Mouse (Mus musculus) intestine, embryonic 16.5 days (tissue): ENCODE data around the gene Gria1. TPM values are rescaled to one million over a fixed set of nuclear protein-coding genes. Genes with fewer than 3 reads are reported as not detected.

Source experiments
- ATAC-seq: fragments of 200-750 bp; cut with Nextera tagmentation; 2 replicates; pipeline ENCODE4 v1.8.0; 2017; ENCODE audit warnings: moderate TSS enrichment, moderate library complexity
- H3K27ac ChIP-seq: fragments of 300-500 bp; sonication (generic); 2 replicates; pipeline ENCODE4 v1.5.1; 2014; ENCODE audit warnings: mild to moderate bottlenecking, low read length
- H3K27me3 ChIP-seq: fragments of 300-500 bp; sonication (generic); replicated peaks from 2 replicates; pipeline ENCODE4 v1.6.1; 2014; ENCODE audit warnings: low read length, control low read depth, mixed read lengths; ENCODE audit not compliant: control insufficient read depth, insufficient read depth
- H3K36me3 ChIP-seq: fragments of 300-500 bp; sonication (generic); 2 replicates; pipeline ENCODE4 v1.6.1; 2014; ENCODE audit warnings: low read length, control low read depth; ENCODE audit not compliant: control insufficient read depth, insufficient read depth
- H3K4me1 ChIP-seq: fragments of 300-500 bp; sonication (generic); 2 replicates; pipeline ENCODE4 v1.6.1; 2014; ENCODE audit warnings: low read length, control low read depth, mixed read lengths; ENCODE audit not compliant: control insufficient read depth, insufficient read depth
- H3K4me2 ChIP-seq: fragments of 300-500 bp; sonication (generic); 2 replicates; pipeline ENCODE4 v1.6.1; 2014; ENCODE audit warnings: low read depth, low read length, control low read depth
- H3K4me3 ChIP-seq: fragments of 300-500 bp; sonication (generic); 2 replicates; pipeline ENCODE4 v1.5.1; 2014; ENCODE audit warnings: mild to moderate bottlenecking, low read length
- H3K9ac ChIP-seq: fragments of 300-500 bp; sonication (generic); 2 replicates; pipeline ENCODE4 v1.6.1; 2014; ENCODE audit warnings: low read depth, low read length
- H3K9me3 ChIP-seq: fragments of 300-500 bp; sonication (generic); 2 replicates; pipeline ENCODE4 v1.6.1; 2016; ENCODE audit warnings: low read length, control low read depth; ENCODE audit not compliant: control insufficient read depth
- WGBS: fragments of 180-500 bp; shearing (Covaris S2); extraction: QIAGEN DNeasy Blood & Tissue Kit; methylation state at CpG from one replicate; pipeline ENCODE4 v1.1.7; 2014; 5-methylcytosine and 5-hydroxymethylcytosine counted together
- polyA plus RNA-seq: library from polyadenylated mRNA; unstranded; fragments of >200 nt; fragmentation: Nextera tagmentation; extraction: Ambion mirVana; gene quantifications from 2 replicates; pipeline ENCODE4 v1.2.1, GENCODE M21; 2015

Gene Gria1
- polyA plus RNA-seq = 0.94 and 1.1 TPM in 2 replicates

DNA sequence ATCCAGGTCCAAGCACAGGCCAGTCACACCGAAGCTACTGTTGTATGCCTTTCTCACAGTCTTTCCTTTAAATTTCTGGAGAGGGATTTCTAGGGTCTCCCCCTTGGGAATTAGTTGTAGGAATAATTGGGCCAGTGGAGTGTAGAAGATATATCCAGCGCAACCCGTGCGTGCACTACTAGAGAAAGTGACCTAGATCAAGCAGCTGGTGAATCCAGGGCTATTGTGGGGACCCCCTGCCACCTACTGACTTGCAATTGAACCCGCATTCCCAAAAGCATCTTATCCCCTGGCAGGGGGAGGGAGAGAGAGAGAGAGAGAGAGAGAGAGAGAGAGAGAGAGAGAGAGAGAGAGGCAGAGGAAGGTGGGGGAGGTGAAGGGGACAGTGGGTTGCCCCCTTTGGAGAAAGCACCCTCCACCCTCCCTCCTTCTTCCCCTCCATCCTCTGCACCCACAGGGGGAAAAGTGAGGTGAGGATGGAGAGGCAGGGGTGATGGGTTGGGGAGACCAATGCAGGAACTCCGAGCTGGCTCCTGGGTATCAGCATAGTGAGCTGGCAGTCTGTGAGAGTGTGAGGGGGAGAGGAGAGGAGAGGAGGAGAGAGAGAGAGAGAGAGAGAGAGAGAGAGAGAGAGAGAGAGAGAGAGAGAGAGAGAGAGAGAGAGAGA is at the start of gene Gria1:
Gria1 (plus strand) TSS at position 364 of the 667 bp plus-strand sequence.
- no peak within 1 kb of the TSS for H3K9ac ChIP-seq
- no peaks in the 10 kb centered on the region for H3K36me3 ChIP-seq
- H3K27me3 ChIP-seq = no peaks in the 10 kb centered on the region
- no peaks in the 10 kb centered on the region for H3K4me1 ChIP-seq
- H3K4me3 ChIP-seq = no peak within 1 kb of the TSS
- no peak for ATAC-seq
- H3K27ac ChIP-seq = no peak within 1 kb of the TSS
- no peaks in the 10 kb centered on the region for H3K9me3 ChIP-seq
- WGBS = 42% methylated on average over 6 of the region's 6 CpGs
- H3K4me2 ChIP-seq = peak within 1 kb of the TSS; percentile 20

GRCm38 (mm10) chr11:56961751-56962150 is 49.4 kb upstream of the Gria1 start:
- Histone ChIP-seq H3K36me3 (no peaks in the 10 kb centered on the region), H3K9me3 (no peaks in the 10 kb centered on the region), H3K27ac (no peak overlapping the region), H3K4me2 (no peak overlapping the region), H3K27me3 (no peaks in the 10 kb centered on the region), H3K4me3 (no peak overlapping the region), H3K9ac (no peak overlapping the region), H3K4me1 (no peaks in the 10 kb centered on the region)
- ATAC-seq = no peak
- 86% methylated on average over 3 of the region's 3 CpGs for WGBS

DNA sequence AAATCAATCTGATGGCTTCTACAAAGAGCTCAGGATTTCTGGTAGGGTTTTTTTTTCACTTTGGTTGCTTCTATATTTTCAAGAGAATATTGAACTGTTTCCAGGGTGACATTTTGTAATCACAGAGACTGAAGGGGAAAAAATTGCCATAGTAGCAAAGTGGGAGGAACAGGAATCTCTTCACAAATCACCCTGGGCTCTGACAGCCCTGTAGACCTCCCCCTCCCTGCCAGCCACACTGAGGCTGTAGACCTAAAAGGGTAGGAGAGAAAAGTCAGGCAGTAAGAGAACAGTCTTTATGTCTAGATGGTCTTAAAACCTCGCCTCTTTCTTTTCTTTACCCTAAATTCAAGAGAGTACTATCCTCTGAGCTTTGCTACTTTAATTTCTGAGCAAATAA is 38.4 kb upstream of the Gria1 start:
- no peaks in the 10 kb centered on the region for H3K9me3 ChIP-seq
- H3K4me2 ChIP-seq = no peak overlapping the region
- H3K4me1 ChIP-seq = no peaks in the 10 kb centered on the region
- H3K36me3 ChIP-seq = no peaks in the 10 kb centered on the region
- no peak overlapping the region for H3K9ac ChIP-seq
- WGBS = 72% methylated on average over 1 of the region's 1 CpGs
- no peaks in the 10 kb centered on the region for H3K27me3 ChIP-seq
- H3K27ac ChIP-seq = no peak overlapping the region
- no peak overlapping the region for H3K4me3 ChIP-seq
- no peak for ATAC-seq

DNA sequence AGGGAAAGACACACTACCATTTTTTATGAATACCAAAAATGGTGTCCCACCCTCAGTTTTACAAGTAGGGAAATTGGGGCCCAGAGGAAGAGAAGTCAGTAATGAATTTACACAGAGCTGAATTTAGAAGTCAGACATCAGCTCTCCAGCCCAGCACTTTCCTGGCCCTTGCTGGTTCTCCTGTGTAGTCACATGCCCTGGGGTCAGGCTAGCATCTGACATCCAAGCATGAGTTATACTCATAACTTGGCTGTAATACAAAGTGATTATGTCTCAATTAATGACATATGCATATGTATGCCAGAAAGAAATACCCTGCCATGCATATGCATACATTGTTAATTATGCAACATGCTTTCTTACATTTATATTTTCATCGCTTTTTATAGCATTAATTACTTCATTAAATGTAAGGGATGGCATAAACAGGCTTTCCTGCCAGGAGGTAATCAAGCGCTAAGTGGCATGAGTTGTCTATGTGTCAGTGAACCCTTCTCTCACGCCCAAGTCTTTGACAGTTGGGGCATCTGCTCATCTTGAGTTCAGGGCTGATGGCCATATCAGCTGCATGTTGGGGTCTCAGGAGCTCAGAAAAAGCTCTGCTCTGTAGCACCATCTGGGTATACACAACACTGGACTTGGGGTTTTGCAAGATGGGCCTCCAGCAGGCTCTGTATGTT is 26.7 kb upstream of the Gria1 start:
- no peak for ATAC-seq
- 90% methylated on average over 3 of the region's 3 CpGs for WGBS
- H3K27ac ChIP-seq = no peak overlapping the region
- H3K9me3 ChIP-seq = no peaks in the 10 kb centered on the region
- no peaks in the 10 kb centered on the region for H3K4me1 ChIP-seq
- H3K36me3 ChIP-seq = no peaks in the 10 kb centered on the region
- H3K4me2 ChIP-seq = no peak overlapping the region
- H3K9ac ChIP-seq = no peak overlapping the region
- no peaks in the 10 kb centered on the region for H3K27me3 ChIP-seq
- no peak overlapping the region for H3K4me3 ChIP-seq

GRCm38 (mm10) chr11:56985457-56985856 is 25.7 kb upstream of the Gria1 start:
- H3K27me3 ChIP-seq = no peaks in the 10 kb centered on the region
- H3K36me3 ChIP-seq = no peaks in the 10 kb centered on the region
- ATAC-seq = no peak
- H3K4me1 ChIP-seq = no peaks in the 10 kb centered on the region
- no peaks in the 10 kb centered on the region for H3K9me3 ChIP-seq
- no peak overlapping the region for H3K4me3 ChIP-seq
- H3K9ac ChIP-seq = no peak overlapping the region
- no peak overlapping the region for H3K27ac ChIP-seq
- WGBS = 42% methylated on average over 4 of the region's 4 CpGs
- no peak overlapping the region for H3K4me2 ChIP-seq

GRCm38 (mm10) chr11:56999601-57000001 is 11.6 kb upstream of the Gria1 start:
- Histone ChIP-seq H3K4me3 (no peak overlapping the region), H3K27ac (no peak overlapping the region), H3K9ac (no peak overlapping the region), H3K4me1 (no peaks in the 10 kb centered on the region), H3K27me3 (no peaks in the 10 kb centered on the region), H3K36me3 (no peaks in the 10 kb centered on the region), H3K4me2 (no peak overlapping the region), H3K9me3 (no peaks in the 10 kb centered on the region)
- 59% methylated on average over 3 of the region's 3 CpGs for WGBS
- no peak for ATAC-seq

- ATAC-seq = no peak
- Histone ChIP-seq H3K36me3 (no peaks in the 10 kb centered on the region), H3K4me3 (no peak overlapping the region), H3K27ac (no peak overlapping the region), H3K27me3 (no peaks in the 10 kb centered on the region), H3K9me3 (no peaks in the 10 kb centered on the region), H3K9ac (no peak overlapping the region), H3K4me2 (no peak overlapping the region), H3K4me1 (no peaks in the 10 kb centered on the region)
- 35% methylated on average over 3 of the region's 3 CpGs for WGBS
Measured at GRCm38 (mm10) chr11:57004611-57005010, 6.6 kb upstream of the Gria1 start.

DNA sequence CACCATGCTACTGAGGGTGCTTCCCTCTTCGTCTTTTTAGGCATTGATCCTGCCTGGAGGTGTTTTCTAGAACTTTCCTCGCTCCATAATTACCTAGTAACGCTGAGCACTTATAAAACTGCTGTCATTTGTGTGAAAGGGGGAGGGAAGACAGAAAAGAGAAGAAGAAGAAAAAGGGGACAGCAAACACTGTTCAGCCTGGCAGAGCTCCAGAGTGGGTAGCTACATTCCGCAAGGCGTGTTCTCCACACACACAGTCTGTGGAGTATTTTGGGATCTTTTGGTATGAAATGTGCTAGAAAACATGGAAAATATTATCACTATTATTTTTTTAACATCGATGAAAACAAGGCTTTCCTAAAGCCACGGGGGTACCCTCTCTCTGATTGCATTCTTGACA is 5.8 kb upstream of the Gria1 start:
- Histone ChIP-seq H3K9ac (no peak overlapping the region), H3K9me3 (no peaks in the 10 kb centered on the region), H3K4me2 (no peak overlapping the region), H3K27ac (no peak overlapping the region), H3K4me3 (no peak overlapping the region), H3K27me3 (no peaks in the 10 kb centered on the region), H3K4me1 (no peaks in the 10 kb centered on the region), H3K36me3 (no peaks in the 10 kb centered on the region)
- 70% methylated on average over 7 of the region's 7 CpGs for WGBS
- ATAC-seq = no peak

DNA sequence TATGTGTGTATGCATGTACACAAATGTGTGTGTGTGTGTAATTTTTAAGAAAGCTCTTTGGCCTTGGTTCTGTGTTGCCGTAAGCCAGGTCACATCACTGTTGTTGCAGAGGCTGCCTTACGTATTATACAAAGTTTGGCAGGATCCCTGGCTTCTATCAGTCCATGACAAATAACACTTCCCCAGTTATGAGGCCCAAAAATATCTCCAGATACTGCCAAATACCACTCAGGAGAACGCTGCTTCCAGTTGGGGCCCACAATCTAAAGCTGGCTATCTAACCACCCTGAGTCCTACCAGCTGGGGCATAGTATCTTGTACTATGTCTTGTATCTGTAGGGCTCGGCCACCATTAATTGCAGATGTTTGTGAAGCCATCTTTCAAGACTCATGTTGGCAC is 3.4 kb upstream of the Gria1 start:
- Histone ChIP-seq H3K4me1 (no peaks in the 10 kb centered on the region), H3K9ac (no peak overlapping the region), H3K9me3 (no peaks in the 10 kb centered on the region), H3K36me3 (no peaks in the 10 kb centered on the region), H3K4me3 (no peak overlapping the region), H3K4me2 (no peak overlapping the region), H3K27me3 (no peaks in the 10 kb centered on the region), H3K27ac (no peak overlapping the region)
- 67% methylated on average over 4 of the region's 4 CpGs for WGBS
- ATAC-seq = no peak
